Mouse (Mus musculus) lung, postnatal 0 days (tissue): ENCODE results near the gene Glt6d1.

Source experiments
- CTCF ChIP-seq: IDR thresholded peaks from 2 replicates; pipeline ENCODE4 v1.5.1; 2016; ENCODE audit warnings: antibody characterized with exemption, mild to moderate bottlenecking
- EP300 ChIP-seq: IDR thresholded peaks from 2 replicates; pipeline ENCODE4 v1.6.1; 2016; ENCODE audit warnings: antibody characterized with exemption, mild to moderate bottlenecking, control low read depth

DNA sequence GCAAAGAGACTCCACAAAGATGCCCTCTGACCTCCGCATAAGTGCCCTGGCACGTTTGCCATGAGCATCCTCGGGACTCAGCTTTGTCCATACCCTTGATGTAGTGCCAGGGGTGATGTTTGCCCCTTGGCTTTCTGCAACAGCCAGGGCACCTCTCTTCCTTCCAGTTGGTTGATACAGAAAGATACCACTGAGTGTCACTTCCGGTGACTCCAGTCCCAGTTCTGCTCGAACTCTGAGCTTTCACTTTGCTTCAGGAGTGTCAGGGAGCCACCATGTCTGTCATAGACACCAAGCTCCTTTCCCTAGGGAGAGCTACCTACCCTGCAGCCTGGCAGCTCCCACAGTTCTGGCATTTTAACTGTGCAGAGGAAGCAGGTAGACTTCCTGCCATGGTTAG, 38.4 kb upstream of the Glt6d1 start:
- TF ChIP-seq CTCF, result no peak
- no peak for TF ChIP-seq EP300
